Mouse (Mus musculus) neural tube, embryonic 12.5 days (tissue): Measurements from ENCODE around the gene Sprr2j-ps. TPM values are rescaled to one million over a fixed set of nuclear protein-coding genes. Genes with fewer than 3 reads are reported as not detected.

Experiments
- ATAC-seq: fragments of 200-750 bp; cut with Nextera tagmentation; 2 replicates; pipeline ENCODE4 v1.8.0; 2017; ENCODE audit warnings: low read depth, mild to moderate bottlenecking, moderate TSS enrichment, moderate library complexity; ENCODE audit not compliant: low FRiP score
- H3K27ac ChIP-seq: fragments of 300-500 bp; sonication (generic); 2 replicates; pipeline ENCODE4 v1.5.1; 2016
- H3K27me3 ChIP-seq: fragments of 300-500 bp; sonication (generic); replicated peaks from 2 replicates; pipeline ENCODE4 v1.6.1; 2016; ENCODE audit warnings: mild to moderate bottlenecking
- H3K36me3 ChIP-seq: fragments of 300-500 bp; sonication (generic); 2 replicates; pipeline ENCODE4 v1.6.1; 2016; ENCODE audit warnings: mild to moderate bottlenecking
- H3K4me1 ChIP-seq: fragments of 300-500 bp; sonication (generic); 2 replicates; pipeline ENCODE4 v1.6.1; 2016
- H3K4me2 ChIP-seq: fragments of 300-500 bp; sonication (generic); replicated peaks from 2 replicates; pipeline ENCODE4 v1.6.1; 2016; ENCODE audit warnings: mild to moderate bottlenecking
- H3K4me3 ChIP-seq: fragments of 300-500 bp; sonication (generic); 2 replicates; pipeline ENCODE4 v1.5.1; 2016
- H3K9ac ChIP-seq: fragments of 300-500 bp; sonication (generic); 2 replicates; pipeline ENCODE4 v1.6.1; 2016; ENCODE audit warnings: mild to moderate bottlenecking
- H3K9me3 ChIP-seq: fragments of 300-500 bp; sonication (generic); 2 replicates; pipeline ENCODE4 v1.6.1; 2016; ENCODE audit warnings: mild to moderate bottlenecking
- WGBS: fragments of 180-500 bp; shearing (Covaris S2); methylation state at CpG from one replicate; pipeline ENCODE4 v1.1.7; 2016; 5-methylcytosine and 5-hydroxymethylcytosine counted together
- polyA plus RNA-seq: library from polyadenylated mRNA; unstranded; fragments of >200 nt; fragmentation: Nextera tagmentation; extraction: Ambion mirVana; gene quantifications from 2 replicates; pipeline ENCODE4 v1.2.1, GENCODE M21; 2016

The Sprr2j-ps gene
- polyA plus RNA-seq = not detected in 2 replicates

GRCm38 (mm10) chr3:92417782-92418181, at the start of gene Sprr2j-ps:
TSS of gene Sprr2j-ps (plus strand) at chr3:92418082.
- Histone ChIP-seq H3K4me2 (no peak within 1 kb of the TSS), H3K4me1 (no peaks in the 10 kb centered on the region), H3K27me3 (no peaks in the 10 kb centered on the region), H3K36me3 (no peaks in the 10 kb centered on the region), H3K4me3 (no peak within 1 kb of the TSS), H3K9ac (no peak within 1 kb of the TSS), H3K27ac (no peak within 1 kb of the TSS), H3K9me3 (no peaks in the 10 kb centered on the region)
- ATAC-seq = no peak
- WGBS = 89% methylated on average over 2 of the region's 2 CpGs

GRCm38 (mm10) chr3:92373613-92374012, 44.3 kb upstream of the Sprr2j-ps start:
- no peaks in the 10 kb centered on the region for H3K4me1 ChIP-seq
- H3K9me3 ChIP-seq = no peaks in the 10 kb centered on the region
- no peak overlapping the region for H3K27ac ChIP-seq
- no peaks in the 10 kb centered on the region for H3K36me3 ChIP-seq
- ATAC-seq = no peak
- no peaks in the 10 kb centered on the region for H3K27me3 ChIP-seq
- 79% methylated on average over 2 of the region's 2 CpGs for WGBS
- no peak overlapping the region for H3K9ac ChIP-seq
- no peak overlapping the region for H3K4me3 ChIP-seq
- no peak overlapping the region for H3K4me2 ChIP-seq

GRCm38 (mm10) chr3:92385385-92385784, 32.5 kb upstream of the Sprr2j-ps start, which contains the start of gene Sprr2h:
TSS of gene Sprr2h (plus strand) at chr3:92385685.
- Histone ChIP-seq H3K36me3 (no peaks in the 10 kb centered on the region), H3K27ac (no peak within 1 kb of the TSS), H3K9me3 (no peaks in the 10 kb centered on the region), H3K27me3 (no peaks in the 10 kb centered on the region), H3K4me2 (no peak within 1 kb of the TSS), H3K4me3 (no peak within 1 kb of the TSS), H3K4me1 (no peaks in the 10 kb centered on the region), H3K9ac (no peak within 1 kb of the TSS)
- 79% methylated on average over 1 of the region's 1 CpGs for WGBS
- ATAC-seq = no peak

GRCm38 (mm10) chr3:92394301-92394700, 23.6 kb upstream of the Sprr2j-ps start:
- H3K27me3 ChIP-seq = no peaks in the 10 kb centered on the region
- H3K36me3 ChIP-seq = no peaks in the 10 kb centered on the region
- H3K4me3 ChIP-seq = no peak overlapping the region
- ATAC-seq = no peak
- H3K9ac ChIP-seq = no peak overlapping the region
- no peaks in the 10 kb centered on the region for H3K4me1 ChIP-seq
- H3K4me2 ChIP-seq = no peak overlapping the region
- H3K27ac ChIP-seq = no peak overlapping the region
- 72% methylated on average over 1 of the region's 1 CpGs for WGBS
- no peaks in the 10 kb centered on the region for H3K9me3 ChIP-seq

GRCm38 (mm10) chr3:92407691-92408090, 10.2 kb upstream of the Sprr2j-ps start, which contains the start of gene Sprr2i:
TSS of gene Sprr2i (plus strand) at chr3:92407991.
- 94% methylated on average over 2 of the region's 2 CpGs for WGBS
- Histone ChIP-seq H3K9me3 (no peaks in the 10 kb centered on the region), H3K9ac (no peak within 1 kb of the TSS), H3K4me1 (no peaks in the 10 kb centered on the region), H3K27me3 (no peaks in the 10 kb centered on the region), H3K36me3 (no peaks in the 10 kb centered on the region), H3K4me2 (no peak within 1 kb of the TSS), H3K27ac (no peak within 1 kb of the TSS), H3K4me3 (no peak within 1 kb of the TSS)
- no peak for ATAC-seq

GRCm38 (mm10) chr3:92429323-92429722, 11.4 kb downstream of the Sprr2j-ps start, which contains the start of gene Gm9774:
TSS of gene Gm9774 (minus strand) at chr3:92429423.
- H3K9me3 ChIP-seq = no peaks in the 10 kb centered on the region
- H3K4me3 ChIP-seq = no peak within 1 kb of the TSS
- no peaks in the 10 kb centered on the region for H3K27me3 ChIP-seq
- H3K9ac ChIP-seq = no peak within 1 kb of the TSS
- WGBS = 87% methylated on average over 6 of the region's 6 CpGs
- no peaks in the 10 kb centered on the region for H3K36me3 ChIP-seq
- no peak within 1 kb of the TSS for H3K4me2 ChIP-seq
- H3K4me1 ChIP-seq = no peaks in the 10 kb centered on the region
- no peak within 1 kb of the TSS for H3K27ac ChIP-seq
- no peak for ATAC-seq

GRCm38 (mm10) chr3:92432282-92432681, 14.4 kb downstream of the Sprr2j-ps start, which contains the start of gene Sprr2k:
TSS of gene Sprr2k (plus strand) at chr3:92432582.
- no peaks in the 10 kb centered on the region for H3K36me3 ChIP-seq
- no peaks in the 10 kb centered on the region for H3K4me1 ChIP-seq
- no peak within 1 kb of the TSS for H3K9ac ChIP-seq
- ATAC-seq = no peak
- 92% methylated on average over 2 of the region's 2 CpGs for WGBS
- no peaks in the 10 kb centered on the region for H3K9me3 ChIP-seq
- H3K4me2 ChIP-seq = no peak within 1 kb of the TSS
- H3K4me3 ChIP-seq = no peak within 1 kb of the TSS
- no peaks in the 10 kb centered on the region for H3K27me3 ChIP-seq
- no peak within 1 kb of the TSS for H3K27ac ChIP-seq

- Histone ChIP-seq H3K9ac (no peak within 1 kb of the TSS), H3K4me2 (no peak within 1 kb of the TSS), H3K4me3 (no peak within 1 kb of the TSS), H3K4me1 (no peaks in the 10 kb centered on the region), H3K9me3 (no peaks in the 10 kb centered on the region), H3K36me3 (no peaks in the 10 kb centered on the region), H3K27me3 (no peaks in the 10 kb centered on the region), H3K27ac (no peak within 1 kb of the TSS)
- WGBS = 95% methylated on average over 3 of the region's 3 CpGs
- no peak for ATAC-seq
These were observed 20.8 kb downstream of the Sprr2j-ps start, which contains the start of gene Sprr1b for GRCm38 (mm10) chr3:92438689-92439088. TSS of gene Sprr1b (minus strand) at chr3:92438789.

GRCm38 (mm10) chr3:92440177-92440576, 22.3 kb downstream of the Sprr2j-ps start:
- no peak for ATAC-seq
- Histone ChIP-seq H3K36me3 (no peaks in the 10 kb centered on the region), H3K9ac (no peak overlapping the region), H3K27me3 (no peaks in the 10 kb centered on the region), H3K27ac (no peak overlapping the region), H3K4me3 (no peak overlapping the region), H3K9me3 (no peaks in the 10 kb centered on the region), H3K4me2 (no peak overlapping the region), H3K4me1 (no peaks in the 10 kb centered on the region)
- 89% methylated on average over 3 of the region's 3 CpGs for WGBS

GRCm38 (mm10) chr3:92455151-92455550, 37.3 kb downstream of the Sprr2j-ps start:
- Histone ChIP-seq H3K9ac (no peak overlapping the region), H3K4me2 (no peak overlapping the region), H3K4me3 (no peak overlapping the region), H3K27me3 (no peaks in the 10 kb centered on the region), H3K27ac (no peak overlapping the region), H3K36me3 (no peaks in the 10 kb centered on the region), H3K4me1 (no peaks in the 10 kb centered on the region), H3K9me3 (no peaks in the 10 kb centered on the region)
- WGBS = 89% methylated on average over 5 of the region's 5 CpGs
- ATAC-seq = no peak

GRCm38 (mm10) chr3:92458620-92459019, 40.7 kb downstream of the Sprr2j-ps start, which contains the start of gene Sprr3:
TSS of gene Sprr3 (minus strand) at chr3:92458720.
- 71% methylated on average over 2 of the region's 2 CpGs for WGBS
- Histone ChIP-seq H3K4me3 (no peak within 1 kb of the TSS), H3K4me1 (no peaks in the 10 kb centered on the region), H3K27ac (no peak within 1 kb of the TSS), H3K36me3 (no peaks in the 10 kb centered on the region), H3K27me3 (no peaks in the 10 kb centered on the region), H3K9ac (no peak within 1 kb of the TSS), H3K9me3 (no peaks in the 10 kb centered on the region), H3K4me2 (no peak within 1 kb of the TSS)
- no peak for ATAC-seq

- Histone ChIP-seq H3K4me3 (no peak overlapping the region), H3K36me3 (no peaks in the 10 kb centered on the region), H3K9me3 (no peaks in the 10 kb centered on the region), H3K27me3 (no peaks in the 10 kb centered on the region), H3K4me1 (no peaks in the 10 kb centered on the region), H3K4me2 (no peak overlapping the region), H3K27ac (no peak overlapping the region), H3K9ac (no peak overlapping the region)
- WGBS = 98% methylated on average over 1 of the region's 1 CpGs
- ATAC-seq = no peak
These were observed 48.7 kb downstream of the Sprr2j-ps start for GRCm38 (mm10) chr3:92466576-92466975.

- no peak for ATAC-seq
- H3K4me2 ChIP-seq = no peak overlapping the region
These were observed 49.5 kb downstream of the Sprr2j-ps start for GRCm38 (mm10) chr3:92467424-92467823.

More at GRCm38 (mm10) chr3:92467424-92467823, 49.5 kb downstream of the Sprr2j-ps start:
- no peaks in the 10 kb centered on the region for H3K4me1 ChIP-seq
- H3K4me3 ChIP-seq = no peak overlapping the region
- no peaks in the 10 kb centered on the region for H3K9me3 ChIP-seq
- H3K36me3 ChIP-seq = no peaks in the 10 kb centered on the region
- no peaks in the 10 kb centered on the region for H3K27me3 ChIP-seq
- H3K27ac ChIP-seq = no peak overlapping the region
- H3K9ac ChIP-seq = no peak overlapping the region
